In the genomic region with DNA sequence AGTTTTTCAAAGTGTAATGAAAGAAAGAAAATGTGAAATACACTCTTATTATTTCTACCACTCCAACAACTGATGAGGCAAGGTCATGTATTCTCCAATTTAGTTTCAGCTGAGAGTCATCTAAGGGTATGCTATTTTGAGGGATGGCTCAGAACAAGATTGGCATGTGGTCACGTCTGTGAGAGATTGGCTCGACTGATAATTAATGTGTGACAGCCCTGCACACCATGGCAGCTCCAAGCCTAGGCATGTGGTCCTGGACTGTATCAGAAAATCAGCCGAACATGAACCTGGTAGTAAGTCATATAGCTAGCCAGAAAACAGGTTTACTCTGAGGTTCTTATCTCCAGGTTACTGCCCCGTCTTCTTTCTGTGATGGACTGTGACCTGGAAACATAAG, we compare ENCODE assay signal across 24 mouse cellular contexts.
"Had no signal": no experiment of that assay in that cellular context is flagged by ENCODE, and none has a peak within 500 bp of the region (broad histone marks: within the 10 kb centered on the region; RNA-seq: fewer than 3 reads in every experiment).

No protein-coding gene starts in this region.

- H3K27me3 ChIP-seq: heart, embryonic 12.5 days; hindbrain, embryonic 12.5 days; intestine, embryonic 15.5 days; limb, embryonic 12.5 days; liver, embryonic 13.5 days; liver, embryonic 15.5 days had no signal

- H3K27ac ChIP-seq: heart, embryonic 10.5 days; hindbrain, embryonic 10.5 days; hindbrain, embryonic 12.5 days; hindbrain, embryonic 14.5 days; intestine, embryonic 15.5 days; layer of hippocampus, adult 2 months; left cerebral cortex, adult 2 months; limb, embryonic 10.5 days; limb, embryonic 12.5 days; liver, embryonic 13.5 days; liver, embryonic 15.5 days had no signal

- H3K36me3 ChIP-seq: heart, embryonic 10.5 days; heart, embryonic 12.5 days; hindbrain, embryonic 10.5 days; hindbrain, embryonic 12.5 days; intestine, embryonic 15.5 days; limb, embryonic 10.5 days; limb, embryonic 12.5 days; liver, embryonic 13.5 days; liver, embryonic 15.5 days had no signal

- H3K9ac ChIP-seq: heart, embryonic 12.5 days; hindbrain, embryonic 12.5 days; hindbrain, embryonic 14.5 days; intestine, embryonic 15.5 days; limb, embryonic 12.5 days; liver, embryonic 13.5 days; liver, embryonic 15.5 days had no signal

- DNase-seq: heart, adult 18-20 months; heart, postnatal 10 days; heart, postnatal 4 days; kidney, adult 18-20 months; kidney, adult 8-10 months; kidney, postnatal 10 days; kidney, postnatal 25 days; kidney, postnatal 4 days; liver; liver, embryonic 13.5 days had no signal

- ATAC-seq: hindbrain, embryonic 16.5 days; inflammation-experienced regulatory T-cells, adult 6 months; intestine, embryonic 15.5 days; intestine, postnatal 0 days had no signal

- H3K9me3 ChIP-seq: heart, embryonic 10.5 days; heart, embryonic 12.5 days; hindbrain, embryonic 10.5 days; hindbrain, embryonic 12.5 days; intestine, embryonic 15.5 days; limb, embryonic 10.5 days; limb, embryonic 12.5 days; liver, embryonic 13.5 days; liver, embryonic 15.5 days had no signal

- H3K4me2 ChIP-seq: heart, embryonic 12.5 days; hindbrain, embryonic 12.5 days; hindbrain, embryonic 14.5 days; intestine, embryonic 15.5 days; limb, embryonic 12.5 days; liver, embryonic 13.5 days; liver, embryonic 15.5 days had no signal

- H3K4me3 ChIP-seq: heart, embryonic 10.5 days; heart, embryonic 12.5 days; hindbrain, embryonic 10.5 days; hindbrain, embryonic 12.5 days; intestine, embryonic 15.5 days; layer of hippocampus, adult 2 months; left cerebral cortex, adult 2 months; limb, embryonic 10.5 days; limb, embryonic 12.5 days; liver, embryonic 13.5 days; liver, embryonic 15.5 days had no signal

- H3K4me1 ChIP-seq: heart, embryonic 10.5 days; heart, embryonic 12.5 days; hindbrain, embryonic 10.5 days; hindbrain, embryonic 12.5 days; intestine, embryonic 15.5 days; limb, embryonic 10.5 days; limb, embryonic 12.5 days; liver, embryonic 13.5 days; liver, embryonic 15.5 days had no signal
